Mouse (Mus musculus): ENCODE data around the gene Sis.

The Sis gene

DNA sequence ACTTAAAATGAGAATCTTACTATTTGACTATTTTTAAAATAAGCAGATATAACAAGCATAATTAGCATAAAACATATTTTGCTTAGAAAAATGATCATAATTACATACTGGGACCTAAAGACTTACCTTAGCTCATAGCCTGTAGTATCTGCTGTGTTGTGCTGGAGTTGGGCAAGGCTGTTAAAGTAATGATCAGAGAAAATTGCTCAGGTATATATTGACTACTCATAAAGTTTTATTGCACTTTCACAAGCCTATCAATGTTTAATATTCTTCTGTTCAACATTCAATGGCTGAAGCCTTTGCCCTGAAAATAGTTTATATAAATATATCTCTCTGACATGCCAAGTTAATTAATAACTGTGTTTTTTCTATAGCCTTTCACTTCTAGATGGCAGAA is at the start of gene Sis:
Gene Sis (minus strand): TSS at position 189 of the 400 bp plus-strand sequence.
- no peak for DNase-seq

DNA sequence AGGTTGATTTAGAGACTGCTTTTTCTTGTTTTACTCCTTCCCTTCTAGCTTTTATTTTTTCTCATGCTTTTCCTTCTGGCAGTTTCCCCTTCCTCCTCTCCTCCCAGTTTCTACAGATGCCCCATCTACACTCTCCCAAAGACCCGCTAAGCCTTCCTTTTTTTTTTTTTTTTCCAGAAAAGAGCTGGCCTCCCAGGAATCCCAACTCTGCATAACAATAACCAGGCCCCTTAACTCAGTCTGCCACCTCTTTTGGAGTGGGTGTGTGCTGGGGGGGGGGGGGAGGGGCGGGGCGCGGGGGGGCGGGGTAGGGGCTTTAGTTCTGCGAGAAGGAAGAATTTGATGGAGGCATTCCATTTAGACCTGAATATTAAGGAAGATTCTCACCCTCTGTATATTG is 38.4 kb upstream of the Sis start:
- no peak for DNase-seq

GRCm38 (mm10) chr3:73002933-73003696 is 35.5 kb upstream of the Sis start:
- no peak for DNase-seq

DNA sequence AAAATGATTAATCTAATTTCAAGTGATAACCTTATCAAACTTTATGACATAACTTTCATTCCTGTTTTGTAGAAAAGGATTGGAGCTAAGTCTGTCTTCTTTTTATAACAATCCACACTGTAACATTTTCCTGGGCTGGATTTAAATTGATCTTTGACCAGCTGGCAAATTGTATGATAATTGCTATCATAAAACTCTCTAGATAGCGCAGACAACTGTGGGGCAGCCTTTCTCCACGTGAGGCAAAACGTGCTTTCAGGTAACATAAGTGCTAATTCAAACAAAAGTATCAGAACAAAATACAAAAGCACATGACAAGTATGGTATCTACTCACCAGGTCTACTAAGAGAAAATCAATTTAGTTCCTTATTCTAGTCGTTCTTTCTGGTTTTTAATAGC is 29.9 kb upstream of the Sis start:
- DNase-seq = no peak

DNA sequence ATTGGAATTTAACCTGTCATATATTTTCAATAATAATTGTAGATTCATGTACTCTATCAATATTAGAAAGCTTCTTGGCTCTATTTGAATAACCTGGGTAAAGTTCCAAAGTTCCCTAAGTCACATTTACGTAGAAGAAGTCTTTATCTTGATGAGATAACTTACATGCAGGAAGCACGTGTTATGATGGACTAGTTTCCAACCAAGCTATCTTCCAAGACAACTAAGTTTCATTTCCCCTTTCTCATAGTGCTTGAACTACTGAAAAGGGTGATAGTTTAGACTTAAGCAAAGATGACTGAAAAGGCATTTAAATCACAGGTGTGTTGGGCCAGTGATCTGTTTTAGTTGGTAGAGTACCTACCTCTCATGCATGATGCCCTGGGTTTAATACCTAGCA is 23.3 kb upstream of the Sis start:
- DNase-seq = no peak

GRCm38 (mm10) chr3:72976602-72977001 is 8.9 kb upstream of the Sis start:
- no peak for DNase-seq

GRCm38 (mm10) chr3:72918919-72919526 is 48.6 kb downstream of the Sis start:
- no peak for DNase-seq

DNA sequence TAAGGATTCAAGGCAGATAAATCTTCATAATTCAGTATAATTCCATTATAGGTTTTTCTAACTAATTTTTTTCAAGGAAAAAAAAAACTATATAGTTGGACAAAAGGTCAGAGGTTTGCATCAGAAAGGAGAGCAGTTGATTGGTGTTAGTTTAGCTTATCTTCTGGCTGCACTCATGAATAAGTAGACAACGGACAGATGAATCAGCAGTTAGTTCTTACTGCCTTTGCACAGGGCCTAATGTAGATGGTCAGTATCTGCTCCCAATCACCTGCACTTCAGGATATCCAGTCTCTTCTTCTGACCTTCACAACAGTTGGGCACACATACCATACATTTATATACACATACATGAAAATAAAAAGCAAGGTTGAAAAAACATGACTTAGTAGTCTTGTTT is 85.2 kb downstream of the Sis start:
- no peak for DNase-seq

- no peak for DNase-seq
Observed at GRCm38 (mm10) chr3:72868141-72868540, 99.5 kb downstream of the Sis start.

GRCm38 (mm10) chr3:72858738-72859137 is 108.9 kb downstream of the Sis start:
- no peak for DNase-seq

DNA sequence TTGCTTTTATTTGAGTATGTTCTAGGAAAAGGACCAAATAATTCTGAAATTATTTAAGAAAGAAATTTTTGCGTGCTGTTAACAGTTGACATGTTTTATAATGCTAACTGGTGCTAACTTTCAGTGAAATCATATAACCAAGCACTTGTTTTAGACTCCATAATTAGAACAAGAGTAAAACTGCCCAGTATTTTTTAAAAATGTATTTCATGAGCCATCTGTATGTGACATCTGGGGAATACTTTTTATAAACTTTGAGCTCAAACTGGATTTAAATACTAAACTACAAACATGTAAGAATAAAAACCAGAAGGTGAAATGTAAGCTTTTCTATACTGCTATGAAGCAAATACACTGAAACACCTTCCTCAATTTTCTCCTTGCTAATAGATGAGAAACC is 112.3 kb downstream of the Sis start:
- DNase-seq = no peak

DNA sequence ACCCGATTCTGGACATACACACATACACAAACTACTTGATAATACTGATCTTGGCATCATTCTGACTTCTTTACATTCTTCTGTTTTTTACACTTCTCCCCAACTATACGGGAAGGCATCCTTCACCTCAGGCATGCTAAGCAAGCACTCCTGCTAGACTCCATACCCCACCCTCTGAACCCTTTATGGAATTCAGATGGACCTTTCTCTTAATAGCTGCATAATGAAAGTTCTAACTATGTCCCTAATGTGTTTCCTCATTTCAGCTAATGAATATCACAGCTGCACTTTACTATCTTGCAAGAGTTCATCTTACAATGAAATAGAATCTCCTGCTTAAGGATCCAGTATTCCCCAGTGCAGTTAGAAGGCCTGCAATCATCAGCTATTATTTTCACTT is 127.0 kb downstream of the Sis start:
- no peak for DNase-seq

Data from kidney, adult 11 months (tissue).